Mouse (Mus musculus): ENCODE measurements around the gene Zfp583. TPM values are rescaled to one million over a fixed set of nuclear protein-coding genes. Genes with fewer than 3 reads are reported as not detected.
A peak's percentile ranks its signal among the peaks of the same experiment; 100 is the strongest.

The Zfp583 gene
- polyA plus RNA-seq, 1 experiment from 2014 or later, result 4.4 TPM

GRCm38 (mm10) chr7:6285366-6285765 is 45.7 kb downstream of the Zfp583 start:
- H3K27me3 ChIP-seq, result no peaks in the 10 kb centered on the region
- H3K4me1 ChIP-seq (replicated peaks), result peaks cover 15% of the 10 kb centered on the region
- no peaks in the 10 kb centered on the region; the same call in 1 of the 2 replicates for H3K36me3 ChIP-seq
- peak overlapping the region; percentile 54; the same call in 1 of the 2 replicates for H3K4me3 ChIP-seq
- no peak overlapping the region for H3K9ac ChIP-seq
- 0 out of 2 replicates have a peak overlapping the region, but pooled peaks have one; percentile 78 for H3K4me2 ChIP-seq
- H3K27ac ChIP-seq, result peak overlapping the region; percentile 87; the same call in 1 of the 2 replicates
- no peaks in the 10 kb centered on the region for H3K9me3 ChIP-seq (replicated peaks)
- WGBS, result 82% methylated on average over 6 of the region's 6 CpGs
- ATAC-seq (replicated peaks; ENCODE audit: insufficient number of reproducible peaks, insufficient read depth, low FRiP score, low read depth), result no peak

- 86% methylated on average over 4 of the region's 4 CpGs for WGBS
- Histone ChIP-seq H3K4me3 (0 out of 2 replicates have a peak overlapping the region, but pooled peaks have one; percentile 71), H3K9ac (no peak overlapping the region), H3K4me2 (no peak overlapping the region), H3K9me3 (replicated peaks) (no peaks in the 10 kb centered on the region), H3K36me3 (no peaks in the 10 kb centered on the region), H3K27ac (no peak overlapping the region), H3K4me1 (replicated peaks) (peaks cover 15% of the 10 kb centered on the region), H3K27me3 (no peaks in the 10 kb centered on the region)
- ATAC-seq (replicated peaks; ENCODE audit: insufficient number of reproducible peaks, insufficient read depth, low FRiP score, low read depth), result no peak
These were observed 46.6 kb downstream of the Zfp583 start for GRCm38 (mm10) chr7:6284442-6285012.

GRCm38 (mm10) chr7:6283451-6284075 is 47.5 kb downstream of the Zfp583 start:
- H3K9me3 ChIP-seq (replicated peaks), result no peaks in the 10 kb centered on the region
- under 1% methylated on average over 23 of the region's 23 CpGs for WGBS

GRCm38 (mm10) chr7:6282749-6283148 is 48.3 kb downstream of the Zfp583 start:
- Histone ChIP-seq H3K4me2 (peak overlapping the region; percentile 68), H3K27ac (peak overlapping the region; percentile 87), H3K36me3 (no peaks in the 10 kb centered on the region), H3K9me3 (replicated peaks) (no peaks in the 10 kb centered on the region), H3K9ac (peak overlapping the region; percentile 77; the same call in 1 of the 2 replicates), H3K27me3 (no peaks in the 10 kb centered on the region), H3K4me3 (peak overlapping the region; percentile 71), H3K4me1 (replicated peaks) (peaks cover 15% of the 10 kb centered on the region)
- no peak for ATAC-seq (replicated peaks; ENCODE audit: insufficient number of reproducible peaks, insufficient read depth, low FRiP score, low read depth)
- WGBS, result 4% methylated on average over 1 of the region's 1 CpGs

More at GRCm38 (mm10) chr7:6283451-6284075, 47.5 kb downstream of the Zfp583 start:
- Histone ChIP-seq H3K36me3 (no peaks in the 10 kb centered on the region), H3K9ac (peak overlapping the region; percentile 77), H3K4me1 (replicated peaks) (peaks cover 15% of the 10 kb centered on the region), H3K27ac (peak overlapping the region; percentile 87), H3K4me3 (peak overlapping the region; percentile 71), H3K4me2 (peak overlapping the region; percentile 68), H3K27me3 (no peaks in the 10 kb centered on the region)
- ATAC-seq (replicated peaks; ENCODE audit: insufficient number of reproducible peaks, insufficient read depth, low FRiP score, low read depth), result peak; percentile 45

- Histone ChIP-seq H3K27me3 (no peaks in the 10 kb centered on the region), H3K27ac (no peak overlapping the region), H3K4me1 (replicated peaks) (peaks cover 1% of the 10 kb centered on the region; the same call in 1 of the 2 replicates), H3K4me3 (no peak overlapping the region), H3K9ac (no peak overlapping the region), H3K36me3 (no peaks in the 10 kb centered on the region), H3K9me3 (replicated peaks) (no peaks in the 10 kb centered on the region), H3K4me2 (no peak overlapping the region)
- WGBS, result 40% methylated on average over 3 of the region's 3 CpGs
- ATAC-seq (replicated peaks; ENCODE audit: insufficient number of reproducible peaks, insufficient read depth, low FRiP score, low read depth), result no peak
These were observed 53.2 kb downstream of the Zfp583 start for GRCm38 (mm10) chr7:6277906-6278305.

GRCm38 (mm10) chr7:6265695-6266094 is 65.4 kb downstream of the Zfp583 start:
- H3K4me3 ChIP-seq, result no peak overlapping the region
- 60% methylated on average over 8 of the region's 8 CpGs for WGBS
- H3K9ac ChIP-seq, result no peak overlapping the region
- no peaks in the 10 kb centered on the region for H3K36me3 ChIP-seq
- no peaks in the 10 kb centered on the region for H3K9me3 ChIP-seq (replicated peaks)
- no peaks in the 10 kb centered on the region for H3K4me1 ChIP-seq (replicated peaks)
- no peak for ATAC-seq (replicated peaks; ENCODE audit: insufficient number of reproducible peaks, insufficient read depth, low FRiP score, low read depth)
- H3K27ac ChIP-seq, result no peak overlapping the region
- no peaks in the 10 kb centered on the region for H3K27me3 ChIP-seq
- H3K4me2 ChIP-seq, result no peak overlapping the region

Other genes starting within 250 kb of the Zfp583 start
- gene Zfp787, start 175.3 kb downstream of the Zfp583 start, polyA plus RNA-seq (2015; fragmentation: Nextera tagmentation; extraction: Ambion mirVana), result 19.8 and 25.2 TPM in 2 replicates
- 29.9 and 38.5 TPM in 2 replicates for gene Zfp444, start 159.1 kb downstream of the Zfp583 start, polyA plus RNA-seq (2015; fragmentation: Nextera tagmentation; extraction: Ambion mirVana)
- gene Galp, start 134.2 kb downstream of the Zfp583 start, polyA plus RNA-seq (2015; fragmentation: Nextera tagmentation; extraction: Ambion mirVana), result not detected in 2 replicates
- not detected in 2 replicates for gene Zscan5b, start 109.0 kb downstream of the Zfp583 start, polyA plus RNA-seq (2015; fragmentation: Nextera tagmentation; extraction: Ambion mirVana)
- gene Epp13, start 78.6 kb downstream of the Zfp583 start, polyA plus RNA-seq (2015; fragmentation: Nextera tagmentation; extraction: Ambion mirVana), result not detected in 2 replicates
- gene Zfp667, start 44.7 kb downstream of the Zfp583 start, polyA plus RNA-seq (2015; fragmentation: Nextera tagmentation; extraction: Ambion mirVana), result 3.9 and 4.1 TPM in 2 replicates
- 0.73 and 1.3 TPM in 2 replicates for gene Gm3854, start 12.5 kb upstream of the Zfp583 start, polyA plus RNA-seq (2015; fragmentation: Nextera tagmentation; extraction: Ambion mirVana)
- gene Zfp78, start 32.0 kb upstream of the Zfp583 start, polyA plus RNA-seq (2015; fragmentation: Nextera tagmentation; extraction: Ambion mirVana), result 1.1 and 1.3 TPM in 2 replicates
- 8.0 and 8.8 TPM in 2 replicates for gene Zfp28, start 52.0 kb upstream of the Zfp583 start, polyA plus RNA-seq (2015; fragmentation: Nextera tagmentation; extraction: Ambion mirVana)
- gene Smim17, start 67.4 kb upstream of the Zfp583 start, polyA plus RNA-seq (2015; fragmentation: Nextera tagmentation; extraction: Ambion mirVana), result 0.28 TPM in 1 of 2 replicates, not detected in the other
- not detected in 2 replicates for gene Gm20715, start 79.0 kb upstream of the Zfp583 start, polyA plus RNA-seq (2015; fragmentation: Nextera tagmentation; extraction: Ambion mirVana)
- not detected in 2 replicates for gene Olfr1344, start 107.4 kb upstream of the Zfp583 start, polyA plus RNA-seq (2015; fragmentation: Nextera tagmentation; extraction: Ambion mirVana)
- gene Olfr1336, start 124.9 kb upstream of the Zfp583 start, polyA plus RNA-seq (2015; fragmentation: Nextera tagmentation; extraction: Ambion mirVana), result not detected in 2 replicates
- not detected in 2 replicates for gene Olfr1346, start 135.8 kb upstream of the Zfp583 start, polyA plus RNA-seq (2015; fragmentation: Nextera tagmentation; extraction: Ambion mirVana)
- not detected in 2 replicates for gene Olfr5, start 155.7 kb upstream of the Zfp583 start, polyA plus RNA-seq (2015; fragmentation: Nextera tagmentation; extraction: Ambion mirVana)
- not detected in 2 replicates for gene Olfr1347, start 168.5 kb upstream of the Zfp583 start, polyA plus RNA-seq (2015; fragmentation: Nextera tagmentation; extraction: Ambion mirVana)
- not detected in 2 replicates for gene Olfr1348, start 177.5 kb upstream of the Zfp583 start, polyA plus RNA-seq (2015; fragmentation: Nextera tagmentation; extraction: Ambion mirVana)
- not detected in 2 replicates for gene Olfr1349, start 191.7 kb upstream of the Zfp583 start, polyA plus RNA-seq (2015; fragmentation: Nextera tagmentation; extraction: Ambion mirVana)
- not detected in 2 replicates for gene Olfr1350, start 233.6 kb upstream of the Zfp583 start, polyA plus RNA-seq (2015; fragmentation: Nextera tagmentation; extraction: Ambion mirVana)